Mouse (Mus musculus): ENCODE data around the gene Phrf1.

The Phrf1 gene

GRCm38 (mm10) chr7:141228279-141229067 is at the start of gene Phrf1:
Phrf1 (plus strand) TSS chr7:141228784.
- peak; percentile 96 for DNase-seq (ENCODE audit: low read depth)

- DNase-seq (ENCODE audit: low read depth), result no peak
Measured at GRCm38 (mm10) chr7:141188194-141188593, 40.4 kb upstream of the Phrf1 start.

- no peak for DNase-seq (ENCODE audit: low read depth)
Measured at GRCm38 (mm10) chr7:141188733-141189132, 39.9 kb upstream of the Phrf1 start.

- no peak for DNase-seq (ENCODE audit: low read depth)
Measured at GRCm38 (mm10) chr7:141190220-141190619, 38.4 kb upstream of the Phrf1 start.

GRCm38 (mm10) chr7:141191036-141191435 is 37.5 kb upstream of the Phrf1 start:
- DNase-seq (ENCODE audit: low read depth), result no peak

- no peak for DNase-seq (ENCODE audit: low read depth)
Measured at GRCm38 (mm10) chr7:141191796-141192685, 36.5 kb upstream of the Phrf1 start.

GRCm38 (mm10) chr7:141192776-141193347 is 35.7 kb upstream of the Phrf1 start:
- DNase-seq (ENCODE audit: low read depth), result no peak

GRCm38 (mm10) chr7:141193348-141193856 is 35.2 kb upstream of the Phrf1 start:
- no peak for DNase-seq (ENCODE audit: low read depth)

- peak; percentile 99 for DNase-seq (ENCODE audit: low read depth)
Measured at GRCm38 (mm10) chr7:141193948-141194347, 34.6 kb upstream of the Phrf1 start, which contains the start of the genes Hras and Lrrc56. Hras (minus strand) TSS chr7:141194005. Lrrc56 (plus strand) TSS chr7:141194157.

GRCm38 (mm10) chr7:141194409-141194808 is 34.2 kb upstream of the Phrf1 start:
- no peak for DNase-seq (ENCODE audit: low read depth)

- DNase-seq (ENCODE audit: low read depth), result peak; percentile 96
Measured at GRCm38 (mm10) chr7:141194830-141195229, 33.8 kb upstream of the Phrf1 start.

GRCm38 (mm10) chr7:141195754-141196153 is 32.8 kb upstream of the Phrf1 start:
- no peak for DNase-seq (ENCODE audit: low read depth)

GRCm38 (mm10) chr7:141196619-141197282 is 31.8 kb upstream of the Phrf1 start:
- no peak for DNase-seq (ENCODE audit: low read depth)

GRCm38 (mm10) chr7:141198121-141198520 is 30.5 kb upstream of the Phrf1 start:
- DNase-seq (ENCODE audit: low read depth), result no peak

- no peak for DNase-seq (ENCODE audit: low read depth)
Measured at GRCm38 (mm10) chr7:141204546-141204945, 24.0 kb upstream of the Phrf1 start.

GRCm38 (mm10) chr7:141205504-141205903 is 23.1 kb upstream of the Phrf1 start:
- no peak for DNase-seq (ENCODE audit: low read depth)

GRCm38 (mm10) chr7:141206182-141206937 is 22.2 kb upstream of the Phrf1 start:
- no peak for DNase-seq (ENCODE audit: low read depth)

- DNase-seq (ENCODE audit: low read depth), result no peak
Measured at GRCm38 (mm10) chr7:141209526-141209925, 19.1 kb upstream of the Phrf1 start.

- no peak for DNase-seq (ENCODE audit: low read depth)
Measured at GRCm38 (mm10) chr7:141210137-141210536, 18.4 kb upstream of the Phrf1 start.

GRCm38 (mm10) chr7:141210606-141211131 is 17.9 kb upstream of the Phrf1 start:
- no peak for DNase-seq (ENCODE audit: low read depth)

GRCm38 (mm10) chr7:141213133-141213532 is 15.5 kb upstream of the Phrf1 start:
- no peak for DNase-seq (ENCODE audit: low read depth)
